Mouse (Mus musculus) adrenal gland, adult 8-10 months (tissue): Measurements from ENCODE around the gene Plppr1. TPM values are rescaled to one million over a fixed set of nuclear protein-coding genes. Genes with fewer than 3 reads are reported as not detected.
A peak's percentile ranks its signal among the peaks of the same experiment; 100 is the strongest.

Source experiments
- DNase-seq: peaks from one replicate; pipeline ENCODE4 v3.0.0; 2022
- total RNA-seq, 4 experiments: library from RNA; stranded (reverse); gene quantifications; 2 replicates each; pipeline ENCODE4 v1.2.4; 2022

The Plppr1 gene
- under 1 TPM in 2 of 4 experiments, not detected in 2; 0.09 to 0.10 TPM for total RNA-seq

DNA sequence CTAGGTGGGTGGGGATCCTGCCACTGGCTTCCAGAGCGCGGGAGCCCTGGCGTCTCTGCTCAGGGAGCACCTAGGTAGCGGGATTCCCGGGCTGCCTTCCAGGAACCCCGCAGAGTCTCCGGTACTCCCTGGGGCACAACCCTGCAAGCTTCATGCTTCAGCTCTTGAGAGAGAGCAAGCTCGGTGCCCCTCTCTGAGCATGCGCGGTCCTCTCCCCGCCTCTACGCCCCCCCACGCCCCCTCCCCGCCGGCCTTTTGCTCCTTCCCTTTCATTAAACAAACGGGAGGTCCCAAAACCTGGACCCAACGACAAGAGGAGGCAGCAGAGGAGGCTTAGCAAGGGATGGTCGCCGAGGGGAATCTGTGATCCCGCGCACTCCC is at the start of gene Plppr1:
Gene Plppr1, plus strand, starts transcription at position 253 of the 381 bp plus-strand sequence.
- DNase-seq: no peak

DNA sequence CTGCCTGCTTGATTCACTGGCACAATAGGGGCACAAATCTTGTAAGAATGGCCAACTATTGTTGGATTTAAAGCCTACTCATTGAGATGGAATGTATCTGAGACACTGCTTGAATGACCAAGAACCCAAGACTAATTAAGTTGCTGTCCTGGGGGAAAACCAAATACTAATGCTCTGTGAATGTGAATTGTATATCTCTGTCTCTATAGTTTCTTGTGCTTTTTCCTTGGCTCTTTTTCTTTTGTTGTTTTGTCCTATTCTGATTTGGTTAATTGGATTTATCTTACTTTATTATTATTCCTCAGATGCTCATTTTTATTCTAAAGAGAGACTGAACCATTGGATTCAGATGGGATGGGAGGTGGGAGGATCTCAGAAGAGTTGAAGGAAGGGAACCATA is 42.4 kb upstream of the Plppr1 start:
- no peak for DNase-seq

DNA sequence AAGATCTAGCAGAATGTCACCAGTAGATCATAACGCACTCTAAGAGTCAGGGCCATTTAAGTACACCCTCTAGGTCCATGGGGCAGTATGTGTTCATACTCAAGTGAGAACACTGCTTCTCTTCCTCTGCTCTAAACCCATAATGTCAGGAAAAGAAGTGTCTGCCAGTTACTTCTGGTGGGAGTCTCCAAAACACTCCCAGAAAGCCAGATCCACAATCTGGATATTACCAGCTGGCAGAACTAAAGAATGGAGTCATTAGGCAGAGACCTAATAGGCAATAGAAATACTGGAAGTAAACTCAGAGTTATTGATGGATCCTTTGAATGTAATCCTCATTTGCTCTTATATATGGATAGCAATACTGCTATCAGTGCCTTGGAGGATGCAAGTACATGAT is 35.9 kb upstream of the Plppr1 start:
- no peak for DNase-seq

DNA sequence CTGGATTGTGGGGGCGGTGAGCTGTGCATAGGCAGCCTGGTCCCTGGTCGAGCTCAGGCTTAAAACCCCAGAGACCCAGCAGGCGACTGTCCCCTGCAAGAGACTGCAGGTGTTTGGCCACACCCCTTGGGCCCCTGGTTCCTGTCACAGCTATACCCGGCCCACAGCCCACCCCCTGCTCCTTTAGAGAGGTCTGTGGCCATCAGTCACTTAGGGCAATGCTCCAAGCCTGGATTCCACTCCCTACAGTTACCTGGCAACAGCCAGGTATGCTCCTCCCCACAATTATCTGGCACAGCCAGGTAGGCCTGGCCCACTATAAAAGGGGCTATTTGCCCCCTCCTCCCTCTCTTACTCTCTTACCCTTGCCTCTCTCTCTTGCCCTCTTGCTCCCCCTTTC is 20.8 kb upstream of the Plppr1 start:
- no peak for DNase-seq

DNA sequence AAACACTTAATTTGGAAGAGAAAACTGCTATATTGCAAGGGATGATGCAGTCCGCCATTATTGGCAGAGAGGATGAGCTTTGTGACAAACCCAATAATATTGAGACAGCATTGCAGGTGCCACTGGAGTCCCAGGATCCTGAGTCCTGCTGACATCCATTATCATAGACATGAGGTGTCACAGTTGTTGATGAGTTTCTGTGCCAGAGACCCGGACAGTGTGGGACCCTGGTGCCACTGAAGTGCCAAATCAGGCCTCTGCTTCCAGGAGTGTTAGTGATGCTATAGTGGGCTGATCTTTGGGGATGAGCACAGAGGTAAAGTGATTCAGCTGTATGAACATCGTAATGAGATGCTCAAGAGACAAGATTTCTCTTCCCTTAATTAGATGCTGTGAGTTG is 19.2 kb upstream of the Plppr1 start:
- DNase-seq: no peak

DNA sequence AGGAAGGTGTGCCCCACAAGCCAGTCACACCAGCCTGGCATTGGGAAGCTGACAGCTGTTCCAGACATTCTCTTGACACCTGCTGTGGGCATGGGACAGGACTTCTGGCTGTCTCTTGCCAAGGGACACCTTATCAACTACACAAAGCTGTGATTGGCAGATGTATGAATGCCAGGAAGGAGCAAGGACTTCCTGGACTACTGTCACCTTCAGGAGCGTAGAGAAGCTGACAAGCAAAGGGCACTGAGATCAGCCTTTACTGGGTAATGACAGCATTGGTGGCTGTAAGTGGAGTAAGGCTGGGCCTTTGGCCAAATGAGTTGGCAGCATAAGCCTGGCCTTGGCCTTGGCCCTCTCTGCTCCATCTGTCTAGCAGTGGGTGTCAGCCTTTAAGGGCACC is 17.4 kb upstream of the Plppr1 start:
- peak; percentile 87 for DNase-seq

DNA sequence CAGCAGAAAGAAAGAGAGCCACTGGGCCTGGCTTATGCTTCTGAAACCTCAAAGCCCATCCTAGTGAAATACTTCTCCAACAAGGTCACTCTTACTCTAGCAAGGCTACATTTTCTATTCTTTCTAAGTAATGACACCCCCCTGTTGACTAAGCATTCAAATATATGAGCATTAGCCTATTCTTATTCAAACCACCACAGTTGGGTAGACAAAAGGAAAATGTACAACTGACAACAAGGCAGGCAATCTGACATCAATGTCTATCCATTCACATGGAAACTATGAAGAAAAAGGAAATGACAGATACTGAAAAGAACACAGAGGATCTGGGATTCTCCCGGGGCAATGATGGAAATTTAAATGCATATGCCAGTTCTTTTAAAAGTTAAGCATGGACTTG is 8.4 kb upstream of the Plppr1 start:
- no peak for DNase-seq

DNA sequence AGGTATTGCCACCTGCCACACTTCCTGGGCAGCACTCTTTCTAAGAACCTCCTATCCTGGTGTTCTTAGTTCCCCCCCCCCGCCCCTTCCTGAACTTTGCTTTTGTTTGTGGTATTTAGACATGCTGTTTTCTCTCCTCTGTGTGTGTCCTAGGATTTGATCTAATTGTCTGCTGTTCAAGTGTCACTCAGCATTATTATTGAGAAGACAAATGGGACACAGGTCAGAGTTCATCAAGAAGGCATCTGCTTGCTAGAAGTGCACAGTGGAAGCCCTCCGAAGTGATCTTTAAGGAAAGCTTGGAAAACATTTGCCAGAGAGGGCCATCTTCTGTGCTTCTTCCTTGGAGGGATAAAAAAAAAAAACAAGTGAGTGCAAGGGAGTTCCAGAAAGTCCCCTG is 1.2 kb upstream of the Plppr1 start:
- DNase-seq: no peak

DNA sequence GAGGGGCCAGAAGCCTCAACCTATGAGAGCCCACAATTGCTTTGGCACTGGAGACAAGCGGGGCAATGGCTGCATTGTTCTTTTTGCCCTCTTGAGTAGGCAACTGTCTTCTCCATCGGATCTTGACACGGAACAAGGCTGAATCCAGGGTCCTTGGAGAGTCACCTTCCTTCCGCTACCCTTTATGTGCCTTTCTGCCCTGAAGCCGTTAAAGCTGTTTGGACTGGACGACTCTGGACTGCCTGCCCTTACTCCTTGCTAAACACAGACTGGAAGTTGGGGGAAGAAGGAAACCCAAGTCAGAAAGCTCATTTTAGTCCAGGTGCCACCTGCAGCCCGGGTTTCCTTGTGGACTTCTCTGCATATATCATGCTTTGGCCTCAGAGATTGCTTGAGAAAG is 516 bp upstream of the Plppr1 start:
- DNase-seq: no peak

DNA sequence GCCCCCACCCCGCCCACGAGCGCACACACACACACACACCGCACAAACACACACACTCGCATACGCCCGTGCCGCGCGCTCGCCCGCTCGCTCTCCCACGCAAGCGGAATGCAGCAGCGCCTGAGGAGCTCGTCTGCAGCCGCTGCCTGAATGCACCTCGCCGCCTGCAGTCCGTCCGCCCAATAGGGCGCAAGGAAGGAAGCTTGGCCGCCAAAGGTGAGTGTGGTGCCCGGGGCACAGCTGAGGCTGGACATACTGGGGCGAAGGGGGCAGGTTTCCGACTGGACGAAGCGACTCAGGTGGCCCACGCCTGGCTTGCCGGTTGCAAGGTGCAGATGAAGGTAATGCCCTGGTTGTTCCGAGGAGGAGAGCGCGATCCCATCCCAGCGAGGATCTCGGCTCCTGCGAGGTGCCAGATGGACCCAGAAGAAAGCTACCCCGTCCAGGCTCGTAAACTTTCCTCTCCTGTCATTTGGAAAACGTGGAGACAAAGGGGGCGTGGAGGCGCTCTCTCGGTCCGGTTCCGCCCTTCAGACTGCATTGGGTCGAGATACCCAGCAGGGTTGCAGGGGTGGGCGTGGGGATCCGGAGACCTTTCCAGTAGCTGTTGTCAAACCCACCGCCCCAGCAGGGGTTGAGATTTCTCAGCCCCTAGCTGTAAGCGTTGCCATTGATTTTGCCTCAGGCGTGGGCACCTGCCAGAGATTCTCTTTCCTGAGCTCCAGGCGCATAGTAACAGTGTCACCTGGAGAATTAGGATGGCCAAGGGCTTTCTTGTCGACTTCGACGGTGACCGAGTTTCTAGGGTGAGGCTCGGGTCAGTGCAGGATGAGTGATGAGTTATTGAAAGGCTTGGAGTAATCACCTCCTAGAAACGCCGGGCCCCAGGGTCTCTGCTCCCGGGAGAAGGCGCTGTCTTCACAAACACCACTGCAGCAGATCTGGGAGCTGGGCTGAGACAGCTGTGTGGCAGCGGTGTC is 619 bp downstream of the Plppr1 start:
- no peak for DNase-seq

DNA sequence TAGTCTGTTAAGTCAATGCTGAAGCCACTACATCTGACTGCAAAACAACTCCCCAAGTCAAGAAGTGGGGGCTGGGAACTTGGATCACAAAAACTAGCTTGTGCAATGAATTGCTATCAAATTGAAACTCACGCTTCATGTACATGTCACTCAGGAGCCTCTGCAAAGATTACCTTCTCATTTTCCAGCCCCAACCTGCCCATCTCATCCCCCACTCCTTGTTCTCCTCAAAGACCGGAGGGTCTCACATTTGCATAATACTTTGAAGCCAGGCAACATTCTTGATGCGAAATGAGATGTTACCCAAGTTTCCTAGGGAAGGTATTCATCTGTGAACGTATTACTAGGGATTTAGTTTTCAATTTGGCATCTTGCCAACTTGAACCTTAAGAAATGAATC is 10.4 kb downstream of the Plppr1 start:
- DNase-seq: no peak

DNA sequence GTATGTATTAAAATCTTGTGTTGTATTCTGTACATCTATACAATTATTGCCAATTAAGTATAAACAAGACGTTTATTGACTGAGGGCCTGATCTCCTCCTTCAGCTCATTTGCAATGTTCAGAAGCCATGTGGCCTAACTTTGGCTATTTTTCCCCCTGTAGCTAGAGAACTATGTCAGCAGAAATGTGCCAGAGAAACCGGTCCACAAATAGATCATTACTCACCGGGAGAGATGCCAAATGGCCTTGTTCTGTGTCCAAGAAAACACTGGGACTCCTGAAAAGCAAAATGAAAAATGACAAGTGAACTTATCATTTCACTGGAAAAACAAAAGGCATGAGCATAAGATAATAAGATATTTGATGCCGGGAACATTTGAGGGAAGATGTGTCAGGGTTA is 13.8 kb downstream of the Plppr1 start:
- peak; percentile 76 for DNase-seq

DNA sequence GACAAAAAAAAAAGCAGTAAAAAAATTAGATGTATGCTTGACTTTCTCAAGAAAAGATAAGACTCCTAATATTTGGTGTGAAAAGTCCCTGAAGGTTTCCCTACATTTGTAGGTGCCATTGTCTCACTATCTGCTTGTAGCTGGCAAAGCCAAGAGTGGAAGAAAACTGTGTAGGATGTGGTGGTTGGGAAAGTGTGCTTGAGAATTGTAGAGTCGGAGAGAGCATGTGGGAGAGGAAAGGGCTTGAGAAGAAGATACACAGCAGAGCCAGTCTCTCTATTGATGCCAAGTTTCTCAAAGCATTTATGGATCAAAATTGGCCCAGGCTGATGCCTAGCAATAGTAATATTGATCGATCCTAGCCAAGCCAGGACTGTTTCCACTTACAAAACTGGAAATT is 16.8 kb downstream of the Plppr1 start:
- DNase-seq: no peak

DNA sequence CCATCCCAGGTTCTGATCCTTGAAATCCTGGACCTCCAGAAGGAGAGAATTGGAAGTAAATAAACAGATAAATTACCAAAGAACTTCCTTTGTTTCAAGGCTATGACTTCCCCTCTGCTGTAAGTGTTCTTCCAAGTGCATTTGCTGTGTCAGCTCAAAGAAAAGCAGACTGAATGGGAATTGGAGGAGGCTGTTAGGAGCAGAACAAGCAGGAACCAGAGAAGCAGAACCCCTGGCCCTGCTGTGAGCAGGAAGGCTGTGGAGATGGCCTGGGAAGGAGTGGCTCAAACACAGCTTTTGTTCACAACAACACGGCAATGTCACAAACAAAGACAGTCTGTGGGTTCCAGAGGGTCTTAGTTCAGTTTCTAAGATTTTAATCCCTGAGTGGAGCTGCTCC is 20.3 kb downstream of the Plppr1 start:
- DNase-seq: no peak

DNA sequence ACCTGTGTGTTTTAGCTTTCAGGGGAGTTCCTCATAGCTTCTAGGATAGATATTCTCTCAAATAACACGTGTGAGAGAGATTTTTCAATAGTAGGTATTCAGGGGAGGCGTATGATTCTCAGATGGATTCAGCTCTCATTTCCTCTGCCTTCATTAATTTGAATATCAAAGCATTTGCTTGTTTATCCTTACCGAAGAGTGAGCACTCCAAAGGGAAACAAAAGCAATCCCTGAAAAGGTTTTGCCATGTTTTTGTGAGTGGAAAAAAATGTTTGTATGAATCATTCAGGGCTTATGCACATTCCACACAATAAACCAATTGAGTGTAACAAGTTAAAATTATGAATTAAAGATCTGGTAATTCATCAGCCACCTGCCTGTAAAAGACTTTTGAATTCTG is 29.1 kb downstream of the Plppr1 start:
- DNase-seq: no peak

DNA sequence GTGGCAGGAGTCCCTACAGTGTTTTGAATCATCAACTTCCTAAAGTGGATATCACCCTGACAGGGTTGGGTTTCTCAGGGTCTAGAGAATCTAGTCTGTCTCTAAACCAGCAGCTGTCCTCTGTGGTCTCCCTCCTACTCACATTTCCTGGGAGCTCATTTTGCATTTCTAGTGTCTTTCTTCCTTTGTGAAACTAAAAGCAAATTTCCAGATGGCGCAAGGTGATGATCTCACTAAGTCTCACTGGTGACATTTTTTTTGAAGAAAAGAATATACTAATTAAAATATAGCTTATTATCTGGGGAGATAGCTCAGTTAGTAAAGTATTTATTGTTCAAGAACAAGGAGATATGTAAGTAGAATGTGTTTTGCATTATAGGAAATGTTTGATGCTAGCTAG is 31.4 kb downstream of the Plppr1 start:
- DNase-seq: no peak

DNA sequence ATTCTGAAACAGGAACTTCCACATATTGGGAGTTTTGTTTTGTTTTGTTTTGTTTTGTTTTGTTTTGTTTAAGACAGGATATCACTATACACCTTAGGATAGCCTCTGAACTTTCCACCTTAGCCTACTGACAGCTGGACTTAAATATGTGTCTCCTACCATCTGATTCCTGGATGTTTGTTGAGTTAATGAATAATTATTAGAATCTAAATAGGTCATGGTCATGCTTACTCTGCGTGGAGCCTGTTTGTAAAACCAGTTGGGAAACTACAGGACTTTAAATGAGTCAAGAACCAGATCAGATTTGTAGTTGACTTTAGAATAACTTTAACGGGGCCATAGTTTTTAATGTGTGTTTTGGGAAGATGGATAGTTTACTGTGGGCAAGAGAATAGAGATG is 40.4 kb downstream of the Plppr1 start:
- DNase-seq: no peak

DNA sequence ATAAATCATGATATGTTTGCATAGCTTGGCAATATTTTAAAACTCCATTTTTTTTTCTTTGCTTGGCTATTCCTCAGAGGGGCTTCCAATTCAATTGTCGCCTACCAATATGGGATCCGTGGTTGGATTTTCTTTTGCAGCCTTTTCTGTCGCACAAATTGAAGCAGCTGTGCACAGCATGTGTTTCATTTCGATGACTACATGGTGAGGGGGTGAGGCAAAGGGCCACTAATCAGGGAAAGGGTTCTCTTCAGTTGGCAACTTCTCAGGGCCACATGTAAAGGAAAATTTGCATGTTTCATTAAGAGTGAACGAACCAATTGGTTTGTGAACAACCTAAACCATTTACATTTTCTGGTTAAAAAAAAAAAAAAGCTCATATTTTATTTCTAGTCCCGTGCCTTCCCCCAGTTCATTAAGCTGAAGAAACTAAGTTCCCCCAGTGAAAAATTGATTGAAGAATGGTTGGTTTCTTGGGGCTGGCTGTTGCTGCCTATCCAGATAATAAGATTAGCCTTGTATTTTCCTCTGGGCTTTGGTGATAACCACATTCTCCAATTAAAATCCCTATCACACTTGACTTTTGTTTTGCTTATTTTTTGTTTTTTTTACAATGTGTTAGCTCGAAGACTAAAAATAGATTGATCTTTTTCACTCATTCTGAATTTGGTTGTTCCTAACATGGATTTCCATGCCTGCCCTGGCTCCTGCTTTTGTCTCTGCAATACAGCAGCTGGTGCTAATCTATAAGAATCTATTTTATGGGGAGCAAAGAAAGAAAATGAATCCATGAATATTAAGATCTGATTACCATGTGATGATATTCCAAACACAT is 43.1 kb downstream of the Plppr1 start:
- DNase-seq: no peak

DNA sequence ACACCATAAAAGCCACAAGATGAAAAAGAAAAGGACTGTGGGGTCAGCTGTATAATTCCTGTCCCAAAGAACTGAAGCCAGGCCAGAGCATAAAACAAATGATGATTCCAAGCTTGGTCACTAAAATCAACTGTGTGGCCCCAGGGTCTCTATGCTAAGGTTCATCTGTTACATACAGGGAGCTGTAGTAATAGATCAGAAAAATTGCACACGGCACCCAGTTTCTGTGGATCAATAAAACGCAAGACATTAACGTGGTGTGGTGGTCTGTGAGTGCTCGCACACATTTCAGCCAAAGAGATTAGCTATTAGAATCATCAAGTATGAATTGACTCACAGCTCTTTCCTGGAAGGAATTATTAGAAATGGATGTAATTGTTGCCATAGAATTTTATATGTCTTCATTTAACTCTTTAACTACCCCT is 43.7 kb downstream of the Plppr1 start:
- no peak for DNase-seq

DNA sequence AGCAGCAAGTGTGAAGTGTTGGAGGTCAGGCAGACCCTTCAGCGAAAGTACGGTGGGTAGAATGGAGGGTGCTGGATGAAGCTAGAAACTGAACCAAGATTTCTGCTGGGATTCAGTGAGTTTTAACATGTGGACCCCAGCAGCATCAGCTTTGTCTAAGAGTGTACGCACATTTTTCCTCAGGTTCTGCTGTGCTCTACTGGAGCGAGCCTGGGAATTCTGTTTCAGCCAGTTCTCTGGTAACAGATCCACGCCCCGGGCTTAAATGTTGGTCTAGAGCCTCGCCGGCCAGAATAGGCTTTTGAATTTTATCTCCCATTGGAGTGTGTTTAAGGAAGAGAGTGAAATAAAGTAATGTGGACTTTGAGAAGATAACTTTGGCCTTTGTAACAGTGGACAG is 45.8 kb downstream of the Plppr1 start:
- no peak for DNase-seq

DNA sequence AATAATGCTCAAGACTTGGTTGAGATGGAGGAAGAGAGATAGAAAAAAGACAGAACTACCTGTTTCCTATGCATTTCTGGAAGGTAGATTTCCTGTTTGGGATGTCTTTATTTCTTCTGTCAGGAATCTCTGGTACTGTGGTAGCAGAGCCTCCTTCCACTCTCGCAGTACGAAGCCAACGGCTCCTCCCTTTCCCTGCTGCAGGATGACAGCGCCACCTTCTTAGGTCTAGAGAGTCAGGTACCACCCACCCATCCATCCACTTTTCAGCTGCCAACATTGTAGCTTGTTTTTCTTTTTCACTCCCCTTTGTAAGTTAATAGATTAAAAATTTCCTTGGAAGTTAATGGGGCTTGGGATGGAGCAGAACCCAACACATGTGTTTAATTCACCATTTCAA is 48.8 kb downstream of the Plppr1 start:
- DNase-seq: no peak

DNA sequence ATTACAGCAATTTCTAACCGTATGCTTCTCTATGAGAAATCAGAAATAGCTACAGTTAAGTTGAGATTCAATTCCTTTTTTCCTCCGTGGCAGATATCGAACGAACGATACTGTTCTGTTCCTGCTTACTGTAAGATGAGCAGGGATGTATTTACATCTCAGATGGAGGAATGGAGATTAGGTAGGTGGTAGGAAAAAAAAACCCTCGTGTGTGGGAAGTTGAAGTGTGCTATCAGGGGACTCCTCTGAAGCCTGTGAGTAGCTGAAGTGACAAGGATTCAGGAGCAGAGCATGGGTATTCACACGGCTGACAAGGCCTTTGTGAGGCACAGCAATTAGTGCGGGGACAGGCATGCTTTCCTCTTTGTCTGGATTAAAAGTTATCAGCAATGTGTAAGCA is 49.3 kb downstream of the Plppr1 start:
- no peak for DNase-seq

DNA sequence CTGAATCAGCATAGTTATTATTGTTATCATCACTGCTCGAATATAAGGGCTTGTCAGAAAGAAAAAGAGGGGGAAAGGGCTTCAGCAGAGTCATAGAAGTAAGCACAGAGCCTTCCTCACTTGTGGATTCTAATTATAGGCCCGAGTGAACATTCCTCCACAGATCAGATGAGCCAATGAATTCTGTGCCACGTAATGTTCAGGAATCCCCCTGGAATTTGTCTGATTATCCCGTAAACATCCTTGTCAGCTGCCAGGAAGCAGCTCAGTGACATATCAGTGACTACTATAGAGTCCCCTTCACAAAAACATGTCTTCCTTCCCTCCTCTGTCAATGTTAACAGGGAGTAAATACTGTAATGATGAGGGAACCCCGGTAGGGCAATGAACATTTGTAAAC is 50.9 kb downstream of the Plppr1 start:
- DNase-seq: no peak

DNA sequence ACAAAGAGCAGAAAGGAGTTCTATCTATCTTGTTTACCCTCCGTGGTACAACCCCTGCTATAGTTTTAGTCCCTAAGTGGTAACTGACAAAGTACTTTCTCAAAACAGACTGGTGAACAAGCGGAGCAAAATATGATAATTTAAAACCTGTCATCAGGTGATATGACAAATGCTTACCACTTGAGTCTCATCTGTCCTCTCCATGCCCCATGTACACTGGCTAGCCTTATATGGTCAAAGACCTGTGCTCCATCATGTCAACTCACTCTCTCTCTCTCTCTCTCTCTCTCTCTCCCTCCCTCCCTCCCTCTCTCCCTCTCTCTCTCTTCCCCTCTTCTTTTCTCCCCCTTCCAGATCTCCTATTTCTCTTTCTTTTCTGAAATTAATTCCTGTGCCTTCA is 59.8 kb downstream of the Plppr1 start:
- DNase-seq: no peak
